Mouse (Mus musculus): Measurements from ENCODE around the gene Idh3b.

Idh3b gene

DNA sequence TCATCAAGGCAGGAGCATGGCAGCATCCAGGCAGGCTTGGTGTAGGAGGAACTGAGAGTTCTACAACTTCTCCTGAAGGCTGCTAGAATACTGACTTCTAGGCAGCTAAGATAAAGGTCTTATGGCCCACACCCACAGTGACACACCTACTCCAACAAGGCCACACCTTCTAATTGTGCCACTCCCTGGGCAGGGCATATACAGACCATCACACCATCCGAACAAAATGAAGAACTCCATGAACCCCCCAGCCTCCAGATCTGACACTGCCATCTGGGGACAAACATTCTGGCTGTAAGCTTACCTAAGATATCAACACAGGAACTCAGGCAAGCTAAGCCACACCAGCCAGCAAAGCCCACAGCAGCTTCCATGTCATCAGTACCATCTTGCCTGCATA lies 18.8 kb downstream of the Idh3b start:
- peak in 1 of 2 experiments; percentile 24 for DNase-seq (ENCODE audit: low spot score in 2 of 2)

DNA sequence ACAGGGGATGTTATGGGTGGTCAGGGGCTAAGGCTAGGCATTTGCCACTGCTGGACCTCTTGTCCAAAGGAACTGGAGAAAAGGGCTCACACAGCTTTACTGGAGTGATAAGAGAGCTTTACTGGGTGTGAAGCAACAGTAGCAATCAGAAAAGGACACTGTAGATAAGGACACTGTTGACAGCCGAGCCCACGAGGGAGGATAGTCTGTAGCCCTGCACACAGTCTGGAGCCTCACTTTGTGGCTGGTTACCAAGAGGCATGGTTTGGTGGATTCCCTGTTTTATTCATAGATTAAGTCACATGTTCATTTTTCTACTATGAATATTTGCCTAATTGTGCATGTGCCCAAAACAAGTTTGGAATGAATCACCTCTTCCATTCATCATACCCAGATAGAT lies 21.9 kb downstream of the Idh3b start:
- DNase-seq (ENCODE audit: low spot score in 2 of 2) = no peak

DNA sequence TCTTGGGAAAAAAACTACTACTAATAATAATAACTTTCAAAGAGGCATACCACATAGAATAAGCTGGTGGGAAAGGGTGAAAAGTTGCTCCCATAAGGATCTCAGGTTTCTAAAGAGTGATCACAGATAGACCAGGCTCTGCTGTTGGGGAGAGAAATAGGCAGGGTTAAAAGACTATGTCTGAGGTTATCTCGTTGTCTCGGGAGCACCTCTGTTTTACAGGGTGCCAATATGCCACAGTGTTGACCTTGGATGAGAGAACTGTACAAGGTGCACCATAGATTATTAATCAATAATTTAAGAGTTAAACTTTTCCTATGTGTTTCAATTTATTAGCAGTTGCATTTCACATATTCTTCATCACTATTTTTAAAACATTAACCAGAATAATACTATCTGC lies 22.4 kb downstream of the Idh3b start:
- DNase-seq (ENCODE audit: low spot score in 2 of 2) = no peak

DNA sequence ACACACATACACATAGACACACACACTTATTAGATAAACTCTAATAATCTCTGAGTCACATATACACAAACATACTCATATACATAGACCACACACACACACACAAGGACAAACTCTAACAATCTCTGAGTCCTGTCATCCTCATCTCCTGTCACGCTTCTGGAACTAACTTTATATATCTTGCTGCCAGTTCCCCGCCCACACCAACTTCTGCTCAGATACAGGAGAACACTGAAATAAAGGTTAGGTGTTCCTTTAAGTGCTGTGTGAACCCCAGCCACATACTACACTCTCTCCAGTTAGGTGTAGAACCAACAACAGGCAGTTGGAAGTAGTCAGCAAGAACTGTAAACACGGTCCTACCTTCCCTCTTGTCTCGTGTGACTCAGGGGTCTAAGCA lies 23.5 kb downstream of the Idh3b start:
- DNase-seq (ENCODE audit: low spot score in 2 of 2) = no peak

DNA sequence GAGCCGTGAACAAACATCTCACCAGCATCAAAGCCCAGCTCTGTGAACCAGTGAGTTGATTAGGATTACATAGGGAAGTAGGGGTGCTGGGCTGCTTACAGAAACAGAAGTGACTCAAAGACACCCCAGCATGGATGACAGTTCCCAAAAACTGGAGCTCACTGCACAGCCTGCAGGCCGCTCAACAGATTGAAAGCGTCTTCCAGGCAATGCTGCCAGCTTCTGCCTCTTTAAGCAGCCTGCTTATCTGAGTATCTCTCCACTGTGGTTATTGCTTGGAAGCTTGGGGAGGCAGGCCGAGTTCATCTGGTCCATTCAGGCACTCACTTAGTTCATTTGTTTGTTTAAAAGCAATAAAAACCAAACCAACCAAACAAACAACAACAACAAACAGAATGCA lies 27.6 kb downstream of the Idh3b start:
- DNase-seq (ENCODE audit: low spot score in 2 of 2) = no peak

DNA sequence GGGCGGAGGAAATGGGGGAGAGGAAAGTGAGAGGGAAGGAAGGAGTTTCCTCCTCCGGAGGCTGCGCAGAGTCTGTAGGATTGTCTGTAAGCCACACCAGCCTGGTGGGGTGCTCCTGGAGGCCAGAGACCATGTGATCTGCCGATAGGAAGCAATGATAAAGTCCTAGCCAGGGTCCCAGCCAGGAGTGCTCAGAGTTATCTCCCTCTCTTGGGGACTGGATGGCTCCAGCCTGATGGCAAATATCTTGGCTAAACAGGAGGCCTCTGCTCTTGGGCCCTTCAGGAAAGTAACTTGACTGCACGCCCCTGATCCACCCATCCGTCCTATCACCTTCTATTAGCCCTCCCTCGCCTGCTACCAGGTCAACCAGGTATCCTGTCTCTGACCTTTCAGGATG lies 36.1 kb downstream of the Idh3b start:
- DNase-seq (ENCODE audit: low spot score in 2 of 2) = no peak

DNA sequence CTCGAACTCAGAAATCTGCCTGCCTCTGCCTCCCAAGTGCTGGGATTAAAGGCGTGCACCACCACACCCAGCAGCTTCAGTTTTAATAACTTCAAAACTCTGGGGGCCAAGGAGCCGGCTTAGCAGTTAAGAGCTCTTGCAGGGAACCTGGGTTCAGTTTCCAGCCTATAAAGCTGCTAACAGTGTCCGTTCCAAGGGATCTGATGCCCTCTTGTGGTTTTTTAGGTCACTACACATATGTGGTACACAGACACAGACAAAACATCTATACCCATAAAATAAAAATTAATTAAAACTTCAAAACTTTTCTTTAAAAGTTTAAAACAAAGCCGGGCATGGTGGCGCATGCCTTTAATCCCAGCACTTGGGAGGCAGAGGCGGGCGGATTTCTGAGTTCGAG lies 37.4 kb downstream of the Idh3b start:
- DNase-seq (ENCODE audit: low spot score in 2 of 2) = peak in 1 of 2 experiments; percentile 9
